Mouse (Mus musculus) ovary, postnatal 14 days (tissue): ENCODE measurements around the gene Knl1.

Experiments used
- DNase-seq: peaks from one replicate; pipeline ENCODE4 v3.0.0; 2022; ENCODE audit warnings: low spot score

Gene Knl1

GRCm38 (mm10) chr2:119035397-119035745 is 11.5 kb upstream of the Knl1 start:
- no peak for DNase-seq

GRCm38 (mm10) chr2:119040882-119041281 is 6.0 kb upstream of the Knl1 start:
- no peak for DNase-seq

GRCm38 (mm10) chr2:119045163-119045562 is 1.8 kb upstream of the Knl1 start:
- DNase-seq: no peak

GRCm38 (mm10) chr2:119047849-119048248 is 930 bp downstream of the Knl1 start:
- DNase-seq: no peak

- no peak for DNase-seq
These were observed 3.3 kb downstream of the Knl1 start for GRCm38 (mm10) chr2:119050132-119050650.

- no peak for DNase-seq
These were observed 13.2 kb downstream of the Knl1 start for GRCm38 (mm10) chr2:119060139-119060538.

GRCm38 (mm10) chr2:119072397-119072796 is 25.5 kb downstream of the Knl1 start:
- no peak for DNase-seq

- DNase-seq: no peak
These were observed 39.2 kb downstream of the Knl1 start for GRCm38 (mm10) chr2:119086156-119086555.

GRCm38 (mm10) chr2:119101552-119101951 is 54.6 kb downstream of the Knl1 start:
- no peak for DNase-seq

- DNase-seq: no peak
These were observed 59.7 kb downstream of the Knl1 start for GRCm38 (mm10) chr2:119106583-119106982.

- peak; percentile 7 for DNase-seq
These were observed 61.6 kb downstream of the Knl1 start for GRCm38 (mm10) chr2:119108554-119108953.

GRCm38 (mm10) chr2:119111060-119111459 is 64.1 kb downstream of the Knl1 start:
- no peak for DNase-seq

- DNase-seq: peak; percentile 77
These were observed 65.7 kb downstream of the Knl1 start, which contains the start of gene Rad51 for GRCm38 (mm10) chr2:119112438-119113112. Gene Rad51 (plus strand): TSS chr2:119112793.

GRCm38 (mm10) chr2:119113121-119113925 is 66.4 kb downstream of the Knl1 start:
- no peak for DNase-seq

GRCm38 (mm10) chr2:119136346-119136898 is 89.5 kb downstream of the Knl1 start:
- DNase-seq: no peak

- no peak for DNase-seq
These were observed 98.3 kb downstream of the Knl1 start for GRCm38 (mm10) chr2:119145199-119145598.

- DNase-seq: no peak
These were observed 99.5 kb downstream of the Knl1 start for GRCm38 (mm10) chr2:119146435-119146834.

- DNase-seq: peak; percentile 6
These were observed 100.3 kb downstream of the Knl1 start for GRCm38 (mm10) chr2:119147160-119147678.

- no peak for DNase-seq
These were observed 100.9 kb downstream of the Knl1 start for GRCm38 (mm10) chr2:119147775-119148174.

- no peak for DNase-seq
These were observed 105.3 kb downstream of the Knl1 start for GRCm38 (mm10) chr2:119152255-119152654.

GRCm38 (mm10) chr2:119154683-119155082 is 107.8 kb downstream of the Knl1 start:
- DNase-seq: no peak
